In genomic region chr2:128712940-128713339, GRCm38 (mm10) we compare ENCODE assay signal across 12 mouse cellular contexts. TPM values are rescaled to one million over a fixed set of nuclear protein-coding genes. Genes with fewer than 3 reads are reported as not detected.
DNase-seq lines count a peak whose midpoint lies in the region; ATAC-seq and TF ChIP-seq lines count a peak whose summit lies in the region.
"Had no signal": no experiment of that assay in that cellular context is flagged by ENCODE, and none has a peak within 500 bp of the region (broad histone marks: within the 10 kb centered on the region; RNA-seq: fewer than 3 reads in every experiment).

No protein-coding gene starts in this region.

- intact Hi-C loops in heart, postnatal 25 days (cut with DNase I) = loop anchor here (1.0 kb wide), 1 partner anchor 11 kb away; no protein-coding TSS in a partner anchor

- no peak overlapping the region for H3K4me3 ChIP-seq in heart, embryonic 11.5 days (ENCODE audit: low read depth, low read length)
- H3K4me3 ChIP-seq in liver, adult 2 months (ENCODE audit: insufficient read depth, low read depth, low read length) = no peak overlapping the region
- H3K4me3 ChIP-seq in liver, embryonic 11.5 days (ENCODE audit: low read depth, low read length) = no peak overlapping the region
- H3K4me3 ChIP-seq in embryonic fibroblast, embryonic 13.5 days (ENCODE audit: insufficient read depth, low read length) = no peak overlapping the region
- no peak overlapping the region for H3K4me3 ChIP-seq in limb, embryonic 15.5 days
- no peak overlapping the region for H3K4me3 ChIP-seq in forebrain, embryonic 15.5 days
- H3K4me3 ChIP-seq: forebrain, embryonic 13.5 days; myocyte had no signal

- 0 out of 2 replicates have a peak overlapping the region, but pooled peaks have one; percentile 6 for H3K27ac ChIP-seq in heart, embryonic 11.5 days (ENCODE audit: low read depth, low read length)
- peak overlapping the region; percentile 47; the same call in 1 of the 2 replicates for H3K27ac ChIP-seq in liver, adult 2 months (replicated peaks; ENCODE audit: insufficient read depth, low read depth, low read length)
- no peak overlapping the region for H3K27ac ChIP-seq in liver, embryonic 11.5 days (ENCODE audit: low read depth, low read length)
- H3K27ac ChIP-seq in embryonic fibroblast, embryonic 13.5 days (ENCODE audit: insufficient read depth, low read length) = 0 out of 2 replicates have a peak overlapping the region, but pooled peaks have one; percentile 8
- peak overlapping the region; percentile 92 for H3K27ac ChIP-seq in limb, embryonic 15.5 days
- no peak overlapping the region for H3K27ac ChIP-seq in forebrain, embryonic 15.5 days (replicated peaks)
- H3K27ac ChIP-seq: forebrain, embryonic 13.5 days; macrophage had no signal

- TF ChIP-seq POLR2A in liver, adult 2 months (IDR thresholded peaks at IDR 0.05; ENCODE audit: extremely low read depth, insufficient read depth, low read length) = no peak
- TF ChIP-seq POLR2A in embryonic fibroblast, embryonic 13.5 days (IDR thresholded peaks at IDR 0.05; ENCODE audit: low read depth, low read length) = no peak

- no peaks in the 10 kb centered on the region for H3K36me3 ChIP-seq in heart, embryonic 11.5 days (ENCODE audit: control insufficient read depth, insufficient read depth, low read length)
- no peaks in the 10 kb centered on the region; the same call in 1 of the 2 replicates for H3K36me3 ChIP-seq in liver, adult 2 months (ENCODE audit: control insufficient read depth, insufficient read depth, low read length)
- no peaks in the 10 kb centered on the region for H3K36me3 ChIP-seq in liver, embryonic 11.5 days (ENCODE audit: control insufficient read depth, insufficient read depth, low read length)
- H3K36me3 ChIP-seq in limb, embryonic 15.5 days = 0 out of 2 replicates have a peak, but pooled peaks cover 4% of the 10 kb centered on the region
- no peaks in the 10 kb centered on the region for H3K36me3 ChIP-seq in forebrain, embryonic 15.5 days

- no peaks in the 10 kb centered on the region for H3K27me3 ChIP-seq in heart, embryonic 11.5 days (ENCODE audit: control insufficient read depth, insufficient read depth, low read length)
- H3K27me3 ChIP-seq in liver, adult 2 months (ENCODE audit: control insufficient read depth, insufficient read depth, low read length) = no peaks in the 10 kb centered on the region
- H3K27me3 ChIP-seq in liver, embryonic 11.5 days (replicated peaks; ENCODE audit: control insufficient read depth, insufficient read depth, low read length) = no peaks in the 10 kb centered on the region
- no peaks in the 10 kb centered on the region for H3K27me3 ChIP-seq in limb, embryonic 15.5 days
- no peaks in the 10 kb centered on the region for H3K27me3 ChIP-seq in forebrain, embryonic 15.5 days
- H3K27me3 ChIP-seq: forebrain, embryonic 13.5 days had no signal

- WGBS in heart, embryonic 11.5 days (ENCODE audit: insufficient replicate concordance) = 79% methylated on average over 6 of the region's 6 CpGs
- 68% methylated on average over 6 of the region's 6 CpGs for WGBS in liver, adult 2 months
- WGBS in liver, embryonic 11.5 days = 79% methylated on average over 6 of the region's 6 CpGs
- WGBS in limb, embryonic 15.5 days = 29% methylated on average over 6 of the region's 6 CpGs
- 70% methylated on average over 6 of the region's 6 CpGs for WGBS in forebrain, embryonic 15.5 days

- ATAC-seq in heart, embryonic 11.5 days (replicated peaks; ENCODE audit: insufficient number of reproducible peaks, low FRiP score, low TSS enrichment) = no peak
- ATAC-seq in liver, embryonic 11.5 days (replicated peaks; ENCODE audit: low FRiP score) = no peak
- no peak for ATAC-seq in limb, embryonic 15.5 days (ENCODE audit: insufficient number of reproducible peaks, low FRiP score, low TSS enrichment, low read depth)
- no peak for ATAC-seq in forebrain, embryonic 15.5 days (replicated peaks)
- ATAC-seq: forebrain, embryonic 13.5 days had no signal

- H3K9ac ChIP-seq in heart, embryonic 11.5 days (ENCODE audit: low read depth, low read length) = no peak overlapping the region
- H3K9ac ChIP-seq in liver, adult 2 months (ENCODE audit: low read depth, low read length) = no peak overlapping the region
- no peak overlapping the region for H3K9ac ChIP-seq in liver, embryonic 11.5 days (ENCODE audit: low read depth, low read length)
- no peak overlapping the region for H3K9ac ChIP-seq in limb, embryonic 15.5 days
- H3K9ac ChIP-seq in forebrain, embryonic 15.5 days (replicated peaks) = no peak overlapping the region
- H3K9ac ChIP-seq: forebrain, embryonic 13.5 days had no signal

- H3K79me2 ChIP-seq in liver, adult 2 months (ENCODE audit: control insufficient read depth, insufficient read depth, low read length) = peaks cover 18% of the 10 kb centered on the region

- TF ChIP-seq CTCF in liver, adult 2 months (IDR thresholded peaks at IDR 0.05; ENCODE audit: low read depth, low read length) = no peak
- TF ChIP-seq CTCF in embryonic fibroblast, embryonic 13.5 days (IDR thresholded peaks at IDR 0.05; ENCODE audit: borderline replicate concordance, insufficient read depth, low read length) = no peak

- H3K9me3 ChIP-seq in heart, embryonic 11.5 days (replicated peaks; ENCODE audit: control insufficient read depth, low read length) = no peaks in the 10 kb centered on the region
- H3K9me3 ChIP-seq in liver, embryonic 11.5 days (ENCODE audit: control insufficient read depth, low read length) = no peaks in the 10 kb centered on the region
- no peaks in the 10 kb centered on the region for H3K9me3 ChIP-seq in limb, embryonic 15.5 days
- H3K9me3 ChIP-seq in forebrain, embryonic 15.5 days = no peaks in the 10 kb centered on the region
- H3K9me3 ChIP-seq: forebrain, embryonic 13.5 days had no signal

- no peak overlapping the region for H3K4me2 ChIP-seq in heart, embryonic 11.5 days
- H3K4me2 ChIP-seq in liver, embryonic 11.5 days = no peak overlapping the region
- H3K4me2 ChIP-seq in limb, embryonic 15.5 days = 0 out of 2 replicates have a peak overlapping the region, but pooled peaks have one; percentile 19
- no peak overlapping the region for H3K4me2 ChIP-seq in forebrain, embryonic 15.5 days (replicated peaks)
- H3K4me2 ChIP-seq: forebrain, embryonic 13.5 days had no signal

- DNase-seq in heart, postnatal 25 days (ENCODE audit: low spot score) = no peak
- no peak for DNase-seq in liver, adult 2 months (ENCODE audit: extremely low read depth, low read depth, low spot score)
- no peak for DNase-seq in liver, embryonic 11.5 days (ENCODE audit: low spot score)
- DNase-seq in thymus, postnatal 14 days = no peak
- DNase-seq: gastrocnemius, postnatal 36 days had no signal

- H3K4me1 ChIP-seq in heart, embryonic 11.5 days (ENCODE audit: control insufficient read depth, insufficient read depth, low read length) = peaks cover 13% of the 10 kb centered on the region; the same call in 1 of the 2 replicates
- peaks cover 32% of the 10 kb centered on the region for H3K4me1 ChIP-seq in liver, adult 2 months (ENCODE audit: control insufficient read depth, insufficient read depth, low read length)
- H3K4me1 ChIP-seq in liver, embryonic 11.5 days (replicated peaks; ENCODE audit: control insufficient read depth, insufficient read depth, low read length) = peaks cover 7% of the 10 kb centered on the region; the same call in 1 of the 2 replicates
- peaks cover 16% of the 10 kb centered on the region for H3K4me1 ChIP-seq in embryonic fibroblast, embryonic 13.5 days (ENCODE audit: control insufficient read depth, insufficient read depth, low read length)
- peaks cover 73% of the 10 kb centered on the region for H3K4me1 ChIP-seq in limb, embryonic 15.5 days
- H3K4me1 ChIP-seq in forebrain, embryonic 15.5 days = 0 out of 2 replicates have a peak, but pooled peaks cover 7% of the 10 kb centered on the region

RNA-seq across cellular contexts. Expression of gene Mertk, which starts 14.2 kb away (rescaled TPM):
- polyA plus RNA-seq in heart, embryonic 11.5 days (2014; fragmentation: Nextera tagmentation; extraction: Ambion mirVana) = 3.9 and 4.1 TPM in 2 replicates
- 1 to 10 TPM; 4.0 to 5.0 TPM for total RNA-seq in heart, postnatal 25 days (2021)
- 16.5 and 17.0 TPM in 2 replicates for total RNA-seq in liver, adult 2 months (2014; rRNA removed)
- 3.0 and 3.8 TPM in 2 replicates for polyA plus RNA-seq in liver, adult 2 months (2012; rRNA removed)
- polyA plus RNA-seq in liver, embryonic 11.5 days (2014; fragmentation: Nextera tagmentation; extraction: Ambion mirVana) = 4.9 and 6.6 TPM in 2 replicates
- polyA plus RNA-seq in embryonic fibroblast, embryonic 13.5 days (2011; ENCODE audit: insufficient read length, low read depth, missing spikeins) = 7.3 and 9.3 TPM in 2 replicates
- polyA plus RNA-seq in limb, embryonic 15.5 days (2015; fragmentation: Nextera tagmentation; extraction: Ambion mirVana) = 10.7 and 11.0 TPM in 2 replicates
- 0.65 and 0.91 TPM in 2 replicates for polyA plus RNA-seq in forebrain, embryonic 15.5 days (2015; fragmentation: Nextera tagmentation; extraction: Ambion mirVana)

RNA-seq across cellular contexts. Expression of gene Anapc1, which starts 25.7 kb away (rescaled TPM):
- polyA plus RNA-seq in heart, embryonic 11.5 days (2014; fragmentation: Nextera tagmentation; extraction: Ambion mirVana) = 62.6 and 65.1 TPM in 2 replicates
- total RNA-seq in heart, postnatal 25 days (2021) = 10 to 100 TPM; 40.2 to 43.2 TPM
- 33.0 and 42.8 TPM in 2 replicates for total RNA-seq in liver, adult 2 months (2014; rRNA removed)
- 18.4 and 22.3 TPM in 2 replicates for polyA plus RNA-seq in liver, adult 2 months (2012; rRNA removed)
- 88.6 and 98.9 TPM in 2 replicates for polyA plus RNA-seq in liver, embryonic 11.5 days (2014; fragmentation: Nextera tagmentation; extraction: Ambion mirVana)
- polyA plus RNA-seq in embryonic fibroblast, embryonic 13.5 days (2011; ENCODE audit: insufficient read length, low read depth, missing spikeins) = 125 and 128 TPM in 2 replicates
- 50.5 and 57.0 TPM in 2 replicates for polyA plus RNA-seq in limb, embryonic 15.5 days (2015; fragmentation: Nextera tagmentation; extraction: Ambion mirVana)
- 54.9 and 58.6 TPM in 2 replicates for polyA plus RNA-seq in forebrain, embryonic 15.5 days (2015; fragmentation: Nextera tagmentation; extraction: Ambion mirVana)

Comparison
In these comparisons a context has a peak if more than half of its experiments do, and no peak if none do; other contexts are left out.
1. H3K27ac ChIP-seq: peak in heart, embryonic 11.5 days (single experiment), liver, adult 2 months (single experiment), embryonic fibroblast, embryonic 13.5 days (single experiment) and limb, embryonic 15.5 days (single experiment); none in liver, embryonic 11.5 days (single experiment) and forebrain, embryonic 15.5 days (single experiment).